Mouse (Mus musculus) ES-Bruce4 (cell line): Measurements from ENCODE around the gene Synpo2. TPM values are rescaled to one million over a fixed set of nuclear protein-coding genes. Genes with fewer than 3 reads are reported as not detected.

Source experiments
- H3K27ac ChIP-seq: 2 replicates; pipeline ENCODE4 v1.5.1; 2012; ENCODE audit warnings: low read length, inconsistent platforms; ENCODE audit not compliant: insufficient read depth
- H3K27me3 ChIP-seq: 2 replicates; pipeline ENCODE4 v1.6.1; 2012; ENCODE audit warnings: mild to moderate bottlenecking, low read length, inconsistent platforms; ENCODE audit not compliant: control insufficient read depth, poor library complexity, insufficient read depth, severe bottlenecking
- H3K36me3 ChIP-seq: 2 replicates; pipeline ENCODE4 v1.6.1; 2012; ENCODE audit warnings: inconsistent platforms, mild to moderate bottlenecking, low read length, moderate library complexity; ENCODE audit not compliant: control insufficient read depth, poor library complexity, insufficient read depth, severe bottlenecking
- H3K4me1 ChIP-seq: one replicate; pipeline ENCODE4 v1.8.1; 2011; ENCODE audit warnings: low read length; ENCODE audit not compliant: control insufficient read depth, insufficient read depth
- H3K4me3 ChIP-seq: 2 replicates; pipeline ENCODE4 v1.5.1; 2011; ENCODE audit warnings: low read depth, mild to moderate bottlenecking, low read length
- H3K9ac ChIP-seq: 2 replicates; pipeline ENCODE4 v1.6.1; 2012; ENCODE audit warnings: low read depth, mild to moderate bottlenecking, inconsistent platforms; ENCODE audit not compliant: poor library complexity, severe bottlenecking
- H3K9me3 ChIP-seq: replicated peaks from 2 replicates; pipeline ENCODE4 v1.6.1; 2012; ENCODE audit warnings: mild to moderate bottlenecking, low read length, inconsistent platforms; ENCODE audit not compliant: control insufficient read depth, poor library complexity, insufficient read depth, severe bottlenecking
- CTCF ChIP-seq: IDR thresholded peaks from one replicate; pipeline ENCODE4 v1.8.1; 2011; ENCODE audit warnings: low read depth, low read length
- EP300 ChIP-seq: IDR thresholded peaks from 2 replicates; pipeline ENCODE4 v1.6.1; 2011; ENCODE audit warnings: low read depth, low read length; ENCODE audit not compliant: insufficient read depth
- POLR2A ChIP-seq: IDR thresholded peaks from one replicate; pipeline ENCODE4 v1.8.1; 2011; ENCODE audit warnings: low read length; ENCODE audit not compliant: insufficient read depth
- polyA plus RNA-seq: library from polyadenylated mRNA; stranded (reverse); fragments of >200 nt; gene quantifications from 2 replicates; pipeline ENCODE4 v1.2.4, GENCODE M21; 2011; ENCODE audit warnings: low read depth; ENCODE audit not compliant: missing spikeins, insufficient read depth, insufficient read length

Gene Synpo2
- polyA plus RNA-seq, 1 experiment: 1.8 TPM

- Histone ChIP-seq H3K36me3 (no peaks in the 10 kb centered on the region), H3K4me3 (no peak overlapping the region), H3K27me3 (no peaks in the 10 kb centered on the region), H3K27ac (no peak overlapping the region), H3K9me3 (peaks cover 5% of the 10 kb centered on the region), H3K9ac (no peak overlapping the region), H3K4me1 (no peaks in the 10 kb centered on the region)
- TF ChIP-seq EP300: no peak
- no peak for TF ChIP-seq CTCF
- TF ChIP-seq POLR2A: no peak
Measured at GRCm38 (mm10) chr3:123053192-123053938, 182.6 kb downstream of the Synpo2 start.

- no peaks in the 10 kb centered on the region for H3K36me3 ChIP-seq
Measured at GRCm38 (mm10) chr3:123042308-123042707, 193.6 kb downstream of the Synpo2 start.

DNA sequence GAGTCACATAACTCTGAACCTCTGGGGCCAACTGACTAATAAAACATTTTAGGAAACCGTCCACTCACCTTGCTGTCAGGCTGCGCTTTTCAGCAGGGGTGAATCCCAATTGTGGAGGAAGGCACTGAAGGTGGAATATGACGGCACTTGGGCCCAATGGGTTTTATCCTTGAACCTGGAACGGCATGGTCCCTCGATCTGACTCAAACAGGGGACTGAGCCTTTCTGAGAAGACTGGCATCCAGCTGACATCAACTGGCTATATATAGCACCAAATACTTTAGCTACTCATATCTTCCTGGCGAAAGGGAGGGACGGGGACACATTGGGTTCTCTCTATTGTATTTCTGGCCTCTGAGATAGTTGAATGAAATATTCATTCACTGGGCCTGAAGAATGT lies 201.2 kb downstream of the Synpo2 start, which contains the start of gene Myoz2:
TSS of gene Myoz2 (minus strand) at position 264 of the 400 bp plus-strand sequence.
- Histone ChIP-seq H3K4me1 (no peaks in the 10 kb centered on the region), H3K9ac (no peak within 1 kb of the TSS), H3K36me3 (no peaks in the 10 kb centered on the region), H3K4me3 (no peak within 1 kb of the TSS), H3K27ac (no peak within 1 kb of the TSS), H3K9me3 (no peaks in the 10 kb centered on the region), H3K27me3 (no peaks in the 10 kb centered on the region)
- no peak for TF ChIP-seq EP300
- TF ChIP-seq CTCF: no peak
- no peak for TF ChIP-seq POLR2A

More at GRCm38 (mm10) chr3:123042308-123042707, 193.6 kb downstream of the Synpo2 start:
- H3K27me3 ChIP-seq: no peaks in the 10 kb centered on the region
- no peak for TF ChIP-seq CTCF
- H3K9me3 ChIP-seq: no peaks in the 10 kb centered on the region
- H3K4me3 ChIP-seq: no peak overlapping the region
- H3K9ac ChIP-seq: no peak overlapping the region
- no peak overlapping the region for H3K27ac ChIP-seq
- H3K4me1 ChIP-seq: no peaks in the 10 kb centered on the region

DNA sequence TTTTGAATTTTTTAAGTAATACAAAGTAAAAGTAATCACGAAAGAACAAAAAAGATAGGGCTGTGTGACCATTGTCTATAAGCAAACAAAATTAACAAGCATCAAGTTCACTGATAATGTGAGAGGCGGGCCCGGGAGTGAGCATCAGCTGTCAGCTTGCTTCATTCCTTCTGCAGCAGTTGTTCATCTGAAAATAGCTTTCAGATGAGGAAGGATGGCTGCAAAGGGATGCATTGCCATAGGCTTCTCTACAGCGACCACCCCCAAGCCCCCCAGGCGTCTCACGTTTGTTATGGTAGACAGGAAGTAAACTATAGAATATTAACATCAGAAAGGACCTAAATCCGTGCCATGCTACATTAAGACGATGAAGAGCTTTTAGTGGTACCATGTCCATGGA lies 202.1 kb downstream of the Synpo2 start:
- Histone ChIP-seq H3K4me3 (no peak overlapping the region), H3K9me3 (no peaks in the 10 kb centered on the region), H3K36me3 (no peaks in the 10 kb centered on the region), H3K27me3 (no peaks in the 10 kb centered on the region), H3K27ac (no peak overlapping the region), H3K4me1 (no peaks in the 10 kb centered on the region), H3K9ac (no peak overlapping the region)
- no peak for TF ChIP-seq CTCF
- TF ChIP-seq EP300: no peak
- TF ChIP-seq POLR2A: no peak

Other genes with a start within 250 kb of the Synpo2 start
- gene Myoz2, start 201.1 kb downstream of the Synpo2 start, polyA plus RNA-seq: not detected in 2 replicates
- gene Sec24d, start 31.3 kb upstream of the Synpo2 start, polyA plus RNA-seq: 26.6 and 31.4 TPM in 2 replicates
- gene Mettl14, start 150.0 kb upstream of the Synpo2 start, polyA plus RNA-seq: 44.6 and 48.6 TPM in 2 replicates
- 0.30 and 0.50 TPM in 2 replicates for gene Prss12, start 210.8 kb upstream of the Synpo2 start, polyA plus RNA-seq